Mouse (Mus musculus) small intestine, adult 2 months (tissue): ENCODE measurements around the gene Hist2h2ab. TPM values are rescaled to one million over a fixed set of nuclear protein-coding genes. Genes with fewer than 3 reads are reported as not detected.
"Not testable (repeated sequence)": the region's sequence is repeated elsewhere in the genome, so short reads cannot be mapped to it uniquely, and the experiment has no call there.

Experiments
- H3K27ac ChIP-seq: fragments of 200-500 bp; 2 replicates; pipeline ENCODE4 v1.5.1; 2012; ENCODE audit warnings: low read depth, low read length, control low read depth, inconsistent platforms; ENCODE audit not compliant: insufficient read depth
- H3K27me3 ChIP-seq: fragments of 200-500 bp; 2 replicates; pipeline ENCODE4 v1.6.1; 2012; ENCODE audit warnings: mild to moderate bottlenecking, moderate library complexity, low read length, inconsistent platforms; ENCODE audit not compliant: control insufficient read depth, insufficient read depth
- H3K36me3 ChIP-seq: fragments of 200-500 bp; 2 replicates; pipeline ENCODE4 v1.6.1; 2012; ENCODE audit warnings: mild to moderate bottlenecking, low read length, control low read depth, inconsistent platforms; ENCODE audit not compliant: control insufficient read depth, insufficient read depth
- H3K4me1 ChIP-seq: fragments of 200-500 bp; 2 replicates; pipeline ENCODE4 v1.6.1; 2012; ENCODE audit warnings: low read length, inconsistent platforms, mixed read lengths; ENCODE audit not compliant: control insufficient read depth, insufficient read depth, insufficient read length
- H3K4me3 ChIP-seq: fragments of 200-500 bp; 2 replicates; pipeline ENCODE4 v1.5.1; 2012; ENCODE audit warnings: low read depth, mild to moderate bottlenecking, control low read depth, inconsistent platforms, low read length, moderate library complexity
- CTCF ChIP-seq: fragments of 200-500 bp; IDR thresholded peaks from 2 replicates; pipeline ENCODE4 v1.5.1; 2012; ENCODE audit warnings: low read depth, mild to moderate bottlenecking, control low read depth, inconsistent platforms, low read length, moderate library complexity, mixed read lengths; ENCODE audit not compliant: insufficient replicate concordance, insufficient read length; ENCODE audit errors: extremely low read depth
- POLR2A ChIP-seq: fragments of 200-500 bp; IDR thresholded peaks from 2 replicates; pipeline ENCODE4 v1.6.1; 2012; ENCODE audit warnings: low read depth, mild to moderate bottlenecking, control low read depth, inconsistent platforms, low read length, moderate library complexity
- WGBS: fragments of 180-500 bp; shearing (Covaris S2); methylation state at CpG from one replicate; pipeline ENCODE4 v1.1.7; 2018; 5-methylcytosine and 5-hydroxymethylcytosine counted together
- polyA plus RNA-seq: library from polyadenylated mRNA; depleted of rRNA; stranded (reverse); fragments of >200 nt; gene quantifications from 2 replicates; pipeline ENCODE4 v1.2.3, GENCODE M21; 2012

The Hist2h2ab gene
- polyA plus RNA-seq, 1 experiment: 3.4 TPM

GRCm38 (mm10) chr3:96192977-96193376 is 26.7 kb upstream of the Hist2h2ab start:
- 64% methylated on average over 12 of the region's 12 CpGs for WGBS
- H3K27ac ChIP-seq: no peak overlapping the region
- no peaks in the 10 kb centered on the region for H3K27me3 ChIP-seq
- H3K4me1 ChIP-seq: peaks cover 3% of the 10 kb centered on the region; the same call in 1 of the 2 replicates
- H3K4me3 ChIP-seq: no peak overlapping the region
- TF ChIP-seq POLR2A: no peak
- TF ChIP-seq CTCF: no peak
- no peaks in the 10 kb centered on the region for H3K36me3 ChIP-seq

- Histone ChIP-seq H3K4me3 (no peak overlapping the region), H3K4me1 (peaks cover 3% of the 10 kb centered on the region; the same call in 1 of the 2 replicates), H3K27me3 (no peaks in the 10 kb centered on the region), H3K27ac (no peak overlapping the region), H3K36me3 (no peaks in the 10 kb centered on the region)
- TF ChIP-seq CTCF (no peak), POLR2A (no peak)
- WGBS: 78% methylated on average over 10 of the region's 10 CpGs
Measured at GRCm38 (mm10) chr3:96194966-96195365, 24.7 kb upstream of the Hist2h2ab start.

- H3K4me1 ChIP-seq: peaks cover 3% of the 10 kb centered on the region; the same call in 1 of the 2 replicates
- TF ChIP-seq POLR2A (no peak), CTCF (no peak)
- WGBS: 91% methylated on average over 11 of the region's 11 CpGs
- no peaks in the 10 kb centered on the region for H3K27me3 ChIP-seq
- no peaks in the 10 kb centered on the region for H3K36me3 ChIP-seq
- H3K27ac ChIP-seq: no peak overlapping the region
- H3K4me3 ChIP-seq: no peak overlapping the region
Measured at GRCm38 (mm10) chr3:96195616-96196313, 23.9 kb upstream of the Hist2h2ab start.

GRCm38 (mm10) chr3:96196437-96197128 is 23.1 kb upstream of the Hist2h2ab start:
- 15% methylated on average over 27 of the region's 27 CpGs for WGBS
- TF ChIP-seq POLR2A (no peak), CTCF (no peak)

GRCm38 (mm10) chr3:96197129-96197749 is 22.4 kb upstream of the Hist2h2ab start:
- Histone ChIP-seq H3K27ac (peak overlapping the region; percentile 89), H3K27me3 (no peaks in the 10 kb centered on the region), H3K4me3 (peak overlapping the region; percentile 78), H3K36me3 (no peaks in the 10 kb centered on the region), H3K4me1 (peaks cover 3% of the 10 kb centered on the region; the same call in 1 of the 2 replicates)
- under 1% methylated on average over 50 of the region's 50 CpGs for WGBS
- TF ChIP-seq POLR2A (peak; percentile 83), CTCF (no peak)

More at GRCm38 (mm10) chr3:96196437-96197128, 23.1 kb upstream of the Hist2h2ab start:
- no peaks in the 10 kb centered on the region for H3K27me3 ChIP-seq
- H3K4me1 ChIP-seq: peaks cover 3% of the 10 kb centered on the region; the same call in 1 of the 2 replicates
- no peaks in the 10 kb centered on the region for H3K36me3 ChIP-seq
- peak overlapping the region; percentile 78 for H3K4me3 ChIP-seq
- peak overlapping the region; percentile 89 for H3K27ac ChIP-seq

GRCm38 (mm10) chr3:96198181-96198580 is 21.5 kb upstream of the Hist2h2ab start:
- Histone ChIP-seq H3K27me3 (no peaks in the 10 kb centered on the region), H3K27ac (peak overlapping the region; percentile 21), H3K4me3 (peak overlapping the region; percentile 49), H3K4me1 (peaks cover 3% of the 10 kb centered on the region; the same call in 1 of the 2 replicates), H3K36me3 (no peaks in the 10 kb centered on the region)
- TF ChIP-seq CTCF (no peak), POLR2A (no peak)
- under 1% methylated on average over 6 of the region's 6 CpGs for WGBS

GRCm38 (mm10) chr3:96198601-96199251 is 20.9 kb upstream of the Hist2h2ab start:
- not testable (repeated sequence) for H3K27me3 ChIP-seq, H3K36me3 ChIP-seq, H3K4me1 ChIP-seq, H3K4me3 ChIP-seq, H3K27ac ChIP-seq
- WGBS: 22% methylated on average over 8 of the region's 8 CpGs
